Mouse (Mus musculus) forebrain, embryonic 16.5 days (tissue): Measurements from ENCODE around the gene Igf2. TPM values are rescaled to one million over a fixed set of nuclear protein-coding genes. Genes with fewer than 3 reads are reported as not detected.
A peak's percentile ranks its signal among the peaks of the same experiment; 100 is the strongest.

Source experiments
- ATAC-seq: fragments of 200-750 bp; cut with Nextera tagmentation; 2 replicates; pipeline ENCODE4 v1.8.0; 2017; ENCODE audit warnings: mild to moderate bottlenecking, moderate library complexity
- H3K27ac ChIP-seq: fragments of 300-500 bp; sonication (generic); 2 replicates; pipeline ENCODE4 v1.5.1; 2014; ENCODE audit warnings: low read length, control low read depth
- H3K27me3 ChIP-seq: fragments of 300-500 bp; sonication (generic); replicated peaks from 2 replicates; pipeline ENCODE4 v1.6.1; 2014; ENCODE audit warnings: low read length; ENCODE audit not compliant: control insufficient read depth, insufficient read depth
- H3K36me3 ChIP-seq: fragments of 300-500 bp; sonication (generic); 2 replicates; pipeline ENCODE4 v1.6.1; 2014; ENCODE audit not compliant: control insufficient read depth, insufficient read depth
- H3K4me1 ChIP-seq: fragments of 300-500 bp; sonication (generic); replicated peaks from 2 replicates; pipeline ENCODE4 v1.6.1; 2014; ENCODE audit warnings: low read length; ENCODE audit not compliant: control insufficient read depth, insufficient read depth
- H3K4me2 ChIP-seq: fragments of 300-500 bp; sonication (generic); 2 replicates; pipeline ENCODE4 v1.6.1; 2014; ENCODE audit warnings: mild to moderate bottlenecking, low read length, control low read depth
- H3K4me3 ChIP-seq: fragments of 300-500 bp; sonication (generic); replicated peaks from 2 replicates; pipeline ENCODE4 v1.5.1; 2014; ENCODE audit warnings: mild to moderate bottlenecking, low read length, control low read depth
- H3K9ac ChIP-seq: fragments of 300-500 bp; sonication (generic); replicated peaks from 2 replicates; pipeline ENCODE4 v1.6.1; 2014; ENCODE audit warnings: low read depth, low read length, control low read depth
- H3K9me3 ChIP-seq: fragments of 300-500 bp; sonication (generic); 2 replicates; pipeline ENCODE4 v1.6.1; 2016; ENCODE audit warnings: low read length; ENCODE audit not compliant: control insufficient read depth
- WGBS: fragments of 180-500 bp; shearing (Covaris S2); extraction: QIAGEN DNeasy Blood & Tissue Kit; methylation state at CpG from one replicate; pipeline ENCODE4 v1.1.7; 2014; 5-methylcytosine and 5-hydroxymethylcytosine counted together
- polyA plus RNA-seq: library from polyadenylated mRNA; unstranded; fragments of >200 nt; fragmentation: Nextera tagmentation; extraction: Ambion mirVana; gene quantifications from 2 replicates; pipeline ENCODE4 v1.2.1, GENCODE M21; 2015

Gene Igf2
- polyA plus RNA-seq, 1 experiment from 2014 or later: 64.3 TPM

- H3K9ac ChIP-seq: no peak within 1 kb of the TSS
- H3K27ac ChIP-seq: no peak within 1 kb of the TSS; the same call in 1 of the 2 replicates
- no peak within 1 kb of the TSS for H3K4me2 ChIP-seq
- peaks cover 7% of the 10 kb centered on the region for H3K4me1 ChIP-seq
- no peaks in the 10 kb centered on the region for H3K36me3 ChIP-seq
- WGBS: 85% methylated on average over 23 of the region's 23 CpGs
- H3K4me3 ChIP-seq: no peak within 1 kb of the TSS
- no peak for ATAC-seq
- H3K9me3 ChIP-seq: no peaks in the 10 kb centered on the region
- peaks cover 14% of the 10 kb centered on the region for H3K27me3 ChIP-seq
Observed at GRCm38 (mm10) chr7:142669751-142670625, 3.4 kb upstream of the Igf2 start, which contains the start of gene Gm49394. Gene Gm49394 (minus strand): TSS chr7:142669942.

GRCm38 (mm10) chr7:142668328-142668727 is 1.7 kb upstream of the Igf2 start:
- 73% methylated on average over 1 of the region's 1 CpGs for WGBS
- peak overlapping the region; percentile 65 for H3K27ac ChIP-seq
- ATAC-seq: peak; percentile 54

GRCm38 (mm10) chr7:142667521-142667920 is 905 bp upstream of the Igf2 start:
- no peak overlapping the region for H3K4me2 ChIP-seq
- no peaks in the 10 kb centered on the region for H3K9me3 ChIP-seq
- no peak for ATAC-seq
- WGBS: 94% methylated on average over 18 of the region's 18 CpGs
- no peaks in the 10 kb centered on the region for H3K36me3 ChIP-seq
- peaks cover 36% of the 10 kb centered on the region for H3K27me3 ChIP-seq
- no peak overlapping the region for H3K4me3 ChIP-seq
- H3K4me1 ChIP-seq: peaks cover 13% of the 10 kb centered on the region
- H3K27ac ChIP-seq: no peak overlapping the region
- H3K9ac ChIP-seq: no peak overlapping the region

More at GRCm38 (mm10) chr7:142668328-142668727, 1.7 kb upstream of the Igf2 start:
- H3K9ac ChIP-seq: no peak overlapping the region
- H3K36me3 ChIP-seq: no peaks in the 10 kb centered on the region
- no peak overlapping the region for H3K4me3 ChIP-seq
- H3K27me3 ChIP-seq: peaks cover 28% of the 10 kb centered on the region
- H3K4me1 ChIP-seq: peaks cover 13% of the 10 kb centered on the region
- H3K9me3 ChIP-seq: no peaks in the 10 kb centered on the region
- H3K4me2 ChIP-seq: no peak overlapping the region

GRCm38 (mm10) chr7:142666109-142666508 is 507 bp downstream of the Igf2 start:
- no peak for ATAC-seq
- Histone ChIP-seq H3K9ac (no peak overlapping the region), H3K27me3 (peaks cover 41% of the 10 kb centered on the region), H3K4me3 (no peak overlapping the region), H3K9me3 (no peaks in the 10 kb centered on the region), H3K36me3 (no peaks in the 10 kb centered on the region), H3K27ac (no peak overlapping the region), H3K4me2 (no peak overlapping the region), H3K4me1 (peaks cover 13% of the 10 kb centered on the region)
- WGBS: 64% methylated on average over 4 of the region's 4 CpGs

- peaks cover 49% of the 10 kb centered on the region for H3K27me3 ChIP-seq
- H3K27ac ChIP-seq: no peak overlapping the region
- H3K4me1 ChIP-seq: peaks cover 17% of the 10 kb centered on the region
- no peak overlapping the region for H3K9ac ChIP-seq
- no peak overlapping the region for H3K4me2 ChIP-seq
- no peak overlapping the region for H3K4me3 ChIP-seq
- ATAC-seq: no peak
- H3K36me3 ChIP-seq: no peaks in the 10 kb centered on the region
- no peaks in the 10 kb centered on the region for H3K9me3 ChIP-seq
- 47% methylated on average over 5 of the region's 5 CpGs for WGBS
Observed at GRCm38 (mm10) chr7:142665364-142665763, 1.3 kb downstream of the Igf2 start.

- Histone ChIP-seq H3K4me1 (peaks cover 19% of the 10 kb centered on the region), H3K4me2 (no peak overlapping the region), H3K27ac (no peak overlapping the region), H3K27me3 (peaks cover 57% of the 10 kb centered on the region), H3K9ac (no peak overlapping the region), H3K36me3 (no peaks in the 10 kb centered on the region), H3K9me3 (no peaks in the 10 kb centered on the region), H3K4me3 (no peak overlapping the region)
- WGBS: 3% methylated on average over 9 of the region's 9 CpGs
- ATAC-seq: no peak
Observed at GRCm38 (mm10) chr7:142664465-142665029, 2.1 kb downstream of the Igf2 start.

GRCm38 (mm10) chr7:142663931-142664421 is 2.6 kb downstream of the Igf2 start:
- H3K9me3 ChIP-seq: no peaks in the 10 kb centered on the region
- H3K27me3 ChIP-seq: peaks cover 62% of the 10 kb centered on the region
- no peaks in the 10 kb centered on the region for H3K36me3 ChIP-seq
- under 1% methylated on average over 53 of the region's 53 CpGs for WGBS
- peaks cover 24% of the 10 kb centered on the region for H3K4me1 ChIP-seq
- peak overlapping the region; percentile 17 for H3K4me3 ChIP-seq
- ATAC-seq: no peak
- H3K4me2 ChIP-seq: peak overlapping the region; percentile 35
- no peak overlapping the region for H3K9ac ChIP-seq
- no peak overlapping the region for H3K27ac ChIP-seq

- ATAC-seq: no peak
- H3K4me3 ChIP-seq: no peak overlapping the region
- 6% methylated on average over 5 of the region's 5 CpGs for WGBS
Observed at GRCm38 (mm10) chr7:142663151-142663550, 3.5 kb downstream of the Igf2 start.

GRCm38 (mm10) chr7:142661811-142662210 is 4.8 kb downstream of the Igf2 start:
- peaks cover 81% of the 10 kb centered on the region for H3K27me3 ChIP-seq
- no peak overlapping the region for H3K27ac ChIP-seq
- no peak for ATAC-seq
- H3K9me3 ChIP-seq: no peaks in the 10 kb centered on the region
- no peak overlapping the region for H3K4me3 ChIP-seq
- H3K36me3 ChIP-seq: no peaks in the 10 kb centered on the region
- no peak overlapping the region for H3K4me2 ChIP-seq
- peaks cover 25% of the 10 kb centered on the region for H3K4me1 ChIP-seq
- no peak overlapping the region for H3K9ac ChIP-seq

More at GRCm38 (mm10) chr7:142663151-142663550, 3.5 kb downstream of the Igf2 start:
- H3K27me3 ChIP-seq: peaks cover 68% of the 10 kb centered on the region
- peaks cover 25% of the 10 kb centered on the region for H3K4me1 ChIP-seq
- H3K27ac ChIP-seq: no peak overlapping the region
- H3K9ac ChIP-seq: no peak overlapping the region
- no peaks in the 10 kb centered on the region for H3K36me3 ChIP-seq
- no peaks in the 10 kb centered on the region for H3K9me3 ChIP-seq
- H3K4me2 ChIP-seq: no peak overlapping the region
